Mouse (Mus musculus): Measurements from ENCODE around the gene Gstt3.

- no peak for TF ChIP-seq POLR2A (IDR thresholded peaks at IDR 0.05; ENCODE audit: borderline replicate concordance, control insufficient read depth, low read depth, low read length)
- no peak for TF ChIP-seq CTCF (IDR thresholded peaks at IDR 0.05; ENCODE audit: control insufficient read depth, insufficient read depth, low read length)
Observed at GRCm38 (mm10) chr10:75796731-75797516, 15.7 kb upstream of the Gstt3 start.

Measured in bone marrow, adult 2 months (tissue).